Mouse (Mus musculus) bone marrow, adult 2 months (tissue): ENCODE measurements at regions not wholly inside any gene's neighbourhood (a gene's known extent, or its start where the extent isn't known, plus 50 kb on each side); places are given as distances from the start of the nearest gene placed in this dataset.

Experiments
- H3K27ac ChIP-seq: fragments of 200-500 bp; 2 replicates; pipeline ENCODE4 v1.5.1; 2012; ENCODE audit warnings: low read depth, mild to moderate bottlenecking, control low read depth, inconsistent platforms, low read length; ENCODE audit not compliant: control insufficient read depth, poor library complexity, insufficient read depth
- H3K4me1 ChIP-seq: fragments of 200-500 bp; 2 replicates; pipeline ENCODE4 v1.6.1; 2011; ENCODE audit warnings: low read length; ENCODE audit not compliant: control insufficient read depth, insufficient read depth
- H3K4me3 ChIP-seq: fragments of 200-500 bp; replicated peaks from 2 replicates; pipeline ENCODE3; 2011; ENCODE audit warnings: mild to moderate bottlenecking, low read depth, low read length, control low read depth; ENCODE audit not compliant: control insufficient read depth
- CTCF ChIP-seq: fragments of 200-500 bp; IDR thresholded peaks from 2 replicates; pipeline ENCODE4 v1.5.1; 2011; ENCODE audit warnings: low read length, control low read depth; ENCODE audit not compliant: control insufficient read depth, insufficient read depth
- POLR2A ChIP-seq: fragments of 200-500 bp; IDR thresholded peaks from 2 replicates; pipeline ENCODE4 v1.6.1; 2011; ENCODE audit warnings: low read depth, mild to moderate bottlenecking, control low read depth, low read length, borderline replicate concordance; ENCODE audit not compliant: control insufficient read depth
- WGBS: fragments of 180-500 bp; shearing (Covaris S2); methylation state at CpG from one replicate; pipeline ENCODE4 v1.1.7; 2018; 5-methylcytosine and 5-hydroxymethylcytosine counted together

DNA sequence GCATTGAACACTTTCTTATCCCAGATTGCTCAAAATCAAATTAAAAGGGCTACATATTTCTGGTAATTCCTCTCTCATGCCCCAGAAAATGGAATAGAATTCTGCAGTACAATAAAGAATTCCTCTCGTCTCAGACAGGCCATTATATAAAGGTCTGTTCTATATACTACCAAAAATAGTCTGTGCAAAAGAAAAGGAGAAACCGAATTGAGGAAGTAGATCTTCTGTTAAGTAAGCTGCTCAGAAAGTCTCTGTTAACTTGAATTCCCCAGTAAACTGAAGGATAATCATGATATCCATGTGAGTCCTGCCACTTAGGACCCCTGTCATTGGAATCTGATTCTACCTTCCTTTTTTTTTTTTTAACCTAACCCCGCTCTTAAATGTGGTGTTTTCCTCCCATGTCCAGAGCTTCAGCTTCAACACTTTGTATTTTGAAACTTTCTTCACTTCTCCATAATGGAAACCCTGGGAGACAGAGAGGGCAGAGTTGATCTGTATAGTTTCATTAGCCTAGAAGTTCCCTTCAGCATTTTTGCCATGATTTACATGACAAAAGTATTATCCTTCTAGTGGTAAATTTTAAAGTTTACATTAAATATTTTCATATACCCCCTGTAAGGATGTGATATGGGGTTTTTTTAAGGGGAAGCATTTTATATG, 406.1 kb downstream of the Tmem135 start:
- 19% methylated on average over 3 of the region's 3 CpGs for WGBS
- H3K27ac ChIP-seq, result no peak overlapping the region
- H3K4me3 ChIP-seq, result no peak overlapping the region
- no peaks in the 10 kb centered on the region for H3K4me1 ChIP-seq
- TF ChIP-seq POLR2A (no peak), CTCF (no peak)

DNA sequence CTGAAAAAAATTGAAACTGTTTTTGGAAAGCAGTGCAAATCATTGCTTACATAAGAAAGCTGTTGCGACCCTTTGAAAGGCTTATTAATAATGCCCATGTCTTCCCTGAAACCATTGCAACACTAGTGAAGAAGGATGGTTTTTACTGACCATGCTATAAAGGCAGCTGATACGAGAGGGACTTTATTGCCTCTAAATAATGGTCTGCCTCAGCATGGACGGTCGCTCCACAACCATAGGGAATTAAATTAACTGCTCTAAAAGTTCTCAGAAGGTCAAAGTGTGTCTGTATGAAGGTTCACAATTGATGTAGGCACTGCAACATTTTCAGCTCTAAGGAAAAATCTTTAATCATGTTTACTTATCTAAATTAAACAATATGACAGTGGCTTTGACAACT, 429.6 kb downstream of the Tmem135 start:
- 70% methylated on average over 4 of the region's 4 CpGs for WGBS
- H3K4me1 ChIP-seq, result no peaks in the 10 kb centered on the region
- H3K27ac ChIP-seq, result no peak overlapping the region
- TF ChIP-seq CTCF, result no peak
- no peak for TF ChIP-seq POLR2A
- H3K4me3 ChIP-seq, result no peak overlapping the region

DNA sequence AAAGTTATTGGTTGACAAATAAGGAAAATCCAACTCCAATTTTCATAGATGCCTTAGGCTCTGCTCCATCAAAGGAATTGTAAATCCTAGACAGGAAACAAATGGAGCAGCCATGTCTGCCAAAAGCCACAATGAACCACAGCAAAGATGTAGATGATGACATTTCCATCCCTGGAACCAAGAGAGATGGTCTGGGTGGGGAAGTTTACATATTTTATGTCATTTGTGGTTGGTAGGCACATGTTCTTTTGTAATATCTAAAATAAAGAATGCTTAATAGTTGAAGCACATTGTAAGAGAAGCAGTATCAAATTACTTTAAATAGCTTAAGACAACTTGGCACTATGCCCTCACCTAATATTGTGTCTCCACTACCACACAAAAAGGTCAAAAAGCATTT, 443.2 kb downstream of the Tmem135 start:
- Histone ChIP-seq H3K4me1 (no peaks in the 10 kb centered on the region), H3K27ac (no peak overlapping the region), H3K4me3 (no peak overlapping the region)
- TF ChIP-seq POLR2A (no peak), CTCF (no peak)

DNA sequence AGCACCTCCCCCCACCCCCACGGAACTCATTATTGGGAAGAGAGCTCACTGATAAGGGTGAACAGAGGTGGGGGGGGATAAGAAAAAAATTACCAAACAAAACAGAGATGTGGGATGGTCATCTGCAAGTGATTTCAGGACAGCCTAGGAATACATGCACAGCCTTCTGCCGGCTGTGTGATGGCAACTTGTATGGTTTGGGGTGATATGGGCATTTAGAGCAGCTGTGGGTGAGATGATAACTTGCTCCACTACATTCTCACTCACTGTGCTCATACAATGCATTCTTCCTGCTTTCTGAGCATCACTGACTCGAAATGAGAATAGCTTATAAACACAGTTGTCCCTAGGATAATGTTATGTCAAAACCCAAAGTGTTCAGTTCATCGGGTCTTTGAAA, 443.8 kb downstream of the Tmem135 start:
- 72% methylated on average over 4 of the region's 4 CpGs for WGBS
- TF ChIP-seq POLR2A (no peak), CTCF (no peak)
- Histone ChIP-seq H3K27ac (no peak overlapping the region), H3K4me3 (no peak overlapping the region), H3K4me1 (no peaks in the 10 kb centered on the region)

DNA sequence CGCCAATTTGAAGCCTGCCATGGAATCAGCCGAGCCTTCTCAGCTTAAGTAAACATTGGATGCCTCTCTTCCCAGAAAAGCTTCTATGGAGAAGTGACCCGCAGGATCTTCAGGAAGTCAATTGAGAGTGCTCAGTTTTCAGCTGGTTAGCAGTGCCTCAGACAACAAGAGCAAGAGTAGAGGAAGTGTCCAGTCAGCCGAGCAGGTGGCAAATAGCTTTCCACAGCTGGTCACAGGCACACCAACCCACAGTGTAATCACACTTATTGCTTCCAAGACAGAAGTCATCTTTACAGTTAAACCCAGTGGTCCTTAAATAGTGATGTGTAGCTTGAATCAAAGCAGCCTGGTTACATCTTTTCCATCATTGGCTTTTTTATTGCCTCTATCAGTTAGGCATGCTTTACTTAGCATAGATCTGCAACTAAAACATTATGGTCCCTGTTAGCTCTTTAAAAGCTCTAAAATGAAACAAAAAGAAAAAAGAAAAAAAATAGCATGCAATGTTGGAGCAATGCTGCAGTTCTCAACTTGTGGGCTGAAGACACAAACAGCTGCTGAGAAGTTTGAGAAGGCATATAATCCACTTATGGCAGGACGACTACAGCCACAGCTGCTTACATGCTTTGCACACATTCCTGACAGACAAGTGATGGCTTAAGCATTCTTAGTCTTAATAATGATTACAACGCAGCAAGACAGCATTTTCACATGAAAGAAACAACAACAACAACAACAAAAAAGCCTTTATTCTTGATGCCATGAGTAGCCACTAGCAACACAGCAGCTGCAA, 444.5 kb downstream of the Tmem135 start:
- no peak for TF ChIP-seq CTCF
- Histone ChIP-seq H3K4me1 (no peaks in the 10 kb centered on the region), H3K4me3 (no peak overlapping the region), H3K27ac (no peak overlapping the region)
- WGBS, result 69% methylated on average over 6 of the region's 6 CpGs

DNA sequence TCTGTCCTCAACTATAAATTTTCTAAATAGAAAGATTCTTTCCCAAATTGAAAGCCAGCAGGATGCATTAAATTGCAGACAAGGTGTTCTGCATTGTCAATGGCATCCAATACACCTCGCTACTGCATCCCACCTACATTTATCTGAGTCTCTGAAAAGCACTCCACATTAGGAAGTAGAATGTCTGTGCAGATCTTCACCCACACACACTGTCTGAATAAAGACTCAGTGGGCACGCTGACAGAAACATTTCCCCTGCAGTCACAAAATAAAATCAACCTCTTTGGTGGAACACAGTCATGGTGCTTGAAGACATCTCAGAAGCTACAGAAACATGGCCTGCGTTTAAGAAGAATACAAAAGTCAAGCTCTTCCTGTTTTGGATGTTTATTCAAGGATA, 449.0 kb downstream of the Tmem135 start:
- no peak for TF ChIP-seq POLR2A
- TF ChIP-seq CTCF, result no peak
- Histone ChIP-seq H3K4me1 (no peaks in the 10 kb centered on the region), H3K4me3 (no peak overlapping the region), H3K27ac (no peak overlapping the region)
- 68% methylated on average over 3 of the region's 3 CpGs for WGBS

DNA sequence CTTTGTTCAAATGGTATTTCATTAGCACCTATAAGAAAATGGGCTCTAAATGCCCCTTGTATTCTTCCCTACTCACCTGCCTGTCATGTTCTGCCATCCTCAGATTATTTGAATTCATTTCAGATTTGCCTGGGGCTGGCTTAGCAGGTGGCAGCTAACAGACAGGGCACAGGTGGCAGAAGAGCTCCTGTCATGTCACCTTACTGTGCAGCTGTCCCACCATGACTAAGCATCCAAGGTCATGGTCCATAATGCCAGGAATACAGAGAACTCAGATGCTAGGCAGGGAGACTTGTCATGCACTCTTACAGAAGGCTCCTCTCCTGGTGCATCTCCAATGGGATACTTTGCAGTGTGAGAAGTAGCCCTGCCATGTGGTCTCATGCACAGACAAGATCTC, 458.7 kb downstream of the Tmem135 start:
- Histone ChIP-seq H3K4me3 (no peak overlapping the region), H3K4me1 (no peaks in the 10 kb centered on the region), H3K27ac (no peak overlapping the region)
- no peak for TF ChIP-seq POLR2A
- TF ChIP-seq CTCF, result no peak

DNA sequence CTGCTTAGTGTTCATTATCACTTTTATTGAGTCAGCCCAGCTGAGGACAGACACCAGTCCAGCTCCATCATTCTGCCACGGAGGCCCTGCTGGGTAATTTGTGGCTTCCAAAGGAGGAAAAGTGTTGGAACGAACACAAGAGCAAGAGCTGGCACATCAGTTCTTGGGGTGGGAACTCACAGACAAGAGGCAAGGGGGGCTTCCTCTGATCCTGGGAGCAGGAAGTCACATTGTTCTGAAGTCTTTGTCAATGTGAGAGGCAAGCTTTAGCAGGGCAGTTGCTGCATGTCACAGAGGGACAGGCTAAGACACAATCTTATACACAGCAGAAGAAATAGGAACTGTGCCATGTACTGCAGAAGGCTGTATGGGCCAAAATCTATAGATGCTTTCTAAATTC, 459.1 kb downstream of the Tmem135 start:
- 34% methylated on average over 2 of the region's 2 CpGs for WGBS

More for the DNA sequence above, 459.1 kb downstream of the Tmem135 start:
- Histone ChIP-seq H3K4me3 (no peak overlapping the region), H3K27ac (no peak overlapping the region), H3K4me1 (no peaks in the 10 kb centered on the region)
- TF ChIP-seq CTCF, result no peak
- TF ChIP-seq POLR2A, result no peak
